Mouse (Mus musculus) myocyte (in vitro differentiated cells): ENCODE results near the gene Camsap2. TPM values are rescaled to one million over a fixed set of nuclear protein-coding genes. Genes with fewer than 3 reads are reported as not detected.

Experiments used
- H3K27me3 ChIP-seq: one replicate; pipeline ENCODE4 v1.6.1; 2011; ENCODE audit not compliant: control insufficient read depth, insufficient read depth, insufficient read length
- H3K36me3 ChIP-seq: one replicate; pipeline ENCODE4 v1.6.1; 2011; ENCODE audit not compliant: control insufficient read depth, insufficient read depth
- H3K4me2 ChIP-seq: one replicate; pipeline ENCODE4 v1.6.1; 2011; ENCODE audit warnings: low read depth, control low read depth
- H3K4me3 ChIP-seq: one replicate; pipeline ENCODE4 v1.5.1; 2011; ENCODE audit warnings: mild to moderate bottlenecking, control low read depth, moderate library complexity
- H3K79me2 ChIP-seq: one replicate; pipeline ENCODE4 v1.6.1; 2011; ENCODE audit not compliant: control insufficient read depth, insufficient read depth
- H3ac ChIP-seq: one replicate; pipeline ENCODE4 v1.6.1; 2011; ENCODE audit not compliant: control insufficient read depth, insufficient read length
- CEBPB ChIP-seq: IDR thresholded peaks from 2 replicates; pipeline ENCODE4 v1.6.1; 2011; ENCODE audit warnings: mild to moderate bottlenecking, moderate library complexity; ENCODE audit not compliant: poor library complexity, insufficient read depth, severe bottlenecking
- E2F4 ChIP-seq: IDR thresholded peaks from one replicate; pipeline ENCODE4 v1.6.1; 2011; ENCODE audit warnings: mild to moderate bottlenecking, control low read depth, moderate library complexity; ENCODE audit not compliant: insufficient read depth
- MAX ChIP-seq: IDR thresholded peaks from one replicate; pipeline ENCODE4 v1.6.1; 2011; ENCODE audit warnings: low read depth, mild to moderate bottlenecking, control low read depth
- MYOD1 ChIP-seq, 3 experiments: IDR thresholded peaks; one replicate each; pipeline ENCODE4 v1.6.1; 2011; ENCODE audit warnings: control low read depth in 2 of 3, low read depth in 2 of 3, mild to moderate bottlenecking in 2 of 3, moderate library complexity in 1 of 3; ENCODE audit not compliant: insufficient read length in 2 of 3, control insufficient read depth in 1 of 3
- MYOG ChIP-seq, 3 experiments: IDR thresholded peaks; one replicate each; pipeline ENCODE4 v1.6.1; 2011; ENCODE audit warnings: control low read depth in 2 of 3, low read depth in 2 of 3, mild to moderate bottlenecking in 2 of 3; ENCODE audit not compliant: insufficient read length in 2 of 3, control insufficient read depth in 1 of 3, insufficient read depth in 1 of 3
- POLR2A ChIP-seq: IDR thresholded peaks from one replicate; pipeline ENCODE4 v1.6.1; 2011; ENCODE audit warnings: low read depth, mild to moderate bottlenecking, control low read depth, moderate library complexity; ENCODE audit not compliant: insufficient read length
- POLR2AphosphoS2 ChIP-seq: IDR thresholded peaks from one replicate; pipeline ENCODE4 v1.6.1; 2011; ENCODE audit warnings: low read depth, control low read depth; ENCODE audit not compliant: insufficient read length
- REST ChIP-seq: IDR thresholded peaks from one replicate; pipeline ENCODE4 v1.6.1; 2011; ENCODE audit warnings: mild to moderate bottlenecking, control low read depth, moderate library complexity; ENCODE audit not compliant: insufficient read depth, insufficient read length
- SRF ChIP-seq: IDR thresholded peaks from one replicate; pipeline ENCODE4 v1.6.1; 2011; ENCODE audit warnings: low read depth; ENCODE audit not compliant: control insufficient read depth, insufficient read length
- TCF12 ChIP-seq: IDR thresholded peaks from one replicate; pipeline ENCODE4 v1.6.1; 2011; ENCODE audit warnings: mild to moderate bottlenecking, control low read depth; ENCODE audit not compliant: poor library complexity, insufficient read depth, severe bottlenecking
- TCF3 ChIP-seq: IDR thresholded peaks from one replicate; pipeline ENCODE4 v1.6.1; 2011; ENCODE audit warnings: low read depth, control low read depth; ENCODE audit not compliant: insufficient read length
- USF1 ChIP-seq: IDR thresholded peaks from one replicate; pipeline ENCODE4 v1.6.1; 2011; ENCODE audit warnings: low read depth, mild to moderate bottlenecking, control low read depth, moderate library complexity
- polyA plus RNA-seq: library from polyadenylated mRNA; unstranded; fragments of >200 nt; fragmentation: generic; extraction: Trizol; gene quantifications from one replicate; pipeline ENCODE4 v1.2.1, GENCODE M21; 2012; ENCODE audit warnings: missing spikeins

Gene Camsap2
- polyA plus RNA-seq, 1 experiment = 6.8 TPM

GRCm38 (mm10) chr1:136328640-136329039, 17.3 kb downstream of the Camsap2 start:
- H3K79me2 ChIP-seq = peaks cover 75% of the 10 kb centered on the region
- no peak overlapping the region for H3K4me2 ChIP-seq
- no peaks in the 10 kb centered on the region for H3K27me3 ChIP-seq
- TF ChIP-seq USF1 (no peak), POLR2AphosphoS2 (no peak), POLR2A (no peak), MYOG (IDR thresholded peaks at IDR 0.05; ENCODE audit: control insufficient read depth in 1 of 3, insufficient read depth in 1 of 3, insufficient read length in 2 of 3, low read depth in 2 of 3) (no peak), SRF (no peak), REST (no peak)
- peaks cover 4% of the 10 kb centered on the region for H3K36me3 ChIP-seq
- no peak overlapping the region for H3ac ChIP-seq
- H3K4me3 ChIP-seq = no peak overlapping the region

- H3K36me3 ChIP-seq = peaks cover 11% of the 10 kb centered on the region
- no peak overlapping the region for H3ac ChIP-seq
- H3K4me3 ChIP-seq = no peak overlapping the region
- no peak overlapping the region for H3K4me2 ChIP-seq
- no peaks in the 10 kb centered on the region for H3K27me3 ChIP-seq
- H3K79me2 ChIP-seq = peaks cover 67% of the 10 kb centered on the region
- no peak for TF ChIP-seq MYOG (IDR thresholded peaks at IDR 0.05; ENCODE audit: control insufficient read depth in 1 of 3, insufficient read depth in 1 of 3, insufficient read length in 2 of 3, low read depth in 2 of 3)
- TF ChIP-seq MYOD1 (IDR thresholded peaks at IDR 0.05; ENCODE audit: control insufficient read depth in 1 of 3, insufficient read length in 2 of 3, low read depth in 2 of 3) = no peak
- no peak for TF ChIP-seq SRF
- no peak for TF ChIP-seq USF1
- TF ChIP-seq POLR2AphosphoS2 = no peak
- no peak for TF ChIP-seq CEBPB
- no peak for TF ChIP-seq E2F4
- no peak for TF ChIP-seq TCF3
- TF ChIP-seq POLR2A = no peak
- TF ChIP-seq TCF12 = no peak
- TF ChIP-seq MAX = no peak
- no peak for TF ChIP-seq REST
Measured at GRCm38 (mm10) chr1:136327638-136328037, 18.3 kb downstream of the Camsap2 start.

- Histone ChIP-seq H3K27me3 (no peaks in the 10 kb centered on the region), H3K36me3 (peaks cover 14% of the 10 kb centered on the region), H3K79me2 (peaks cover 57% of the 10 kb centered on the region), H3K4me2 (no peak overlapping the region), H3K4me3 (no peak overlapping the region), H3ac (no peak overlapping the region)
- TF ChIP-seq USF1 (no peak), MAX (no peak), REST (no peak), E2F4 (no peak), TCF3 (no peak), TCF12 (no peak), POLR2AphosphoS2 (no peak), MYOG (IDR thresholded peaks at IDR 0.05; ENCODE audit: control insufficient read depth in 1 of 3, insufficient read depth in 1 of 3, insufficient read length in 2 of 3, low read depth in 2 of 3) (no peak), SRF (no peak), MYOD1 (IDR thresholded peaks at IDR 0.05; ENCODE audit: control insufficient read depth in 1 of 3, insufficient read length in 2 of 3, low read depth in 2 of 3) (no peak)
Measured at GRCm38 (mm10) chr1:136325933-136326332, 20.0 kb downstream of the Camsap2 start.

GRCm38 (mm10) chr1:136322331-136322730, 23.6 kb downstream of the Camsap2 start:
- Histone ChIP-seq H3K27me3 (no peaks in the 10 kb centered on the region), H3K79me2 (peaks cover 53% of the 10 kb centered on the region), H3ac (no peak overlapping the region), H3K36me3 (peaks cover 14% of the 10 kb centered on the region), H3K4me2 (no peak overlapping the region), H3K4me3 (no peak overlapping the region)
- TF ChIP-seq MAX (no peak), SRF (no peak), MYOG (IDR thresholded peaks at IDR 0.05; ENCODE audit: control insufficient read depth in 1 of 3, insufficient read depth in 1 of 3, insufficient read length in 2 of 3, low read depth in 2 of 3) (no peak)

GRCm38 (mm10) chr1:136316317-136316716, 29.6 kb downstream of the Camsap2 start:
- Histone ChIP-seq H3K79me2 (peaks cover 66% of the 10 kb centered on the region), H3ac (no peak overlapping the region), H3K36me3 (no peaks in the 10 kb centered on the region), H3K4me3 (no peak overlapping the region), H3K4me2 (no peak overlapping the region), H3K27me3 (no peaks in the 10 kb centered on the region)
- no peak for TF ChIP-seq REST
- peak in 1 of 3 experiments; percentile 39 for TF ChIP-seq MYOD1 (IDR thresholded peaks at IDR 0.05; ENCODE audit: control insufficient read depth in 1 of 3, insufficient read length in 2 of 3, low read depth in 2 of 3)

GRCm38 (mm10) chr1:136309193-136309592, 36.7 kb downstream of the Camsap2 start:
- Histone ChIP-seq H3K4me2 (no peak overlapping the region), H3K4me3 (no peak overlapping the region), H3K27me3 (no peaks in the 10 kb centered on the region), H3K79me2 (peaks cover 48% of the 10 kb centered on the region), H3ac (no peak overlapping the region), H3K36me3 (no peaks in the 10 kb centered on the region)
- no peak for TF ChIP-seq MYOD1 (IDR thresholded peaks at IDR 0.05; ENCODE audit: control insufficient read depth in 1 of 3, insufficient read length in 2 of 3, low read depth in 2 of 3)
